Mouse (Mus musculus) G1E (cell line): ENCODE results near the gene Clic4. TPM values are rescaled to one million over a fixed set of nuclear protein-coding genes. Genes with fewer than 3 reads are reported as not detected.

Source experiments
- ATAC-seq: 2 replicates; pipeline ENCODE4 v1.8.0; 2016; ENCODE audit warnings: mild to moderate bottlenecking; ENCODE audit not compliant: insufficient number of reproducible peaks, poor library complexity, low FRiP score, severe bottlenecking; ENCODE audit errors: extremely low read depth
- DNase-seq: peaks from one replicate; pipeline ENCODE4 v3.0.0; 2012; ENCODE audit warnings: low spot score
- H3K27me3 ChIP-seq: 2 replicates; pipeline ENCODE4 v1.6.1; 2012; ENCODE audit warnings: mild to moderate bottlenecking, low read length, inconsistent platforms; ENCODE audit not compliant: insufficient read depth
- H3K36me3 ChIP-seq: replicated peaks from 2 replicates; pipeline ENCODE3; 2012; ENCODE audit warnings: mild to moderate bottlenecking, inconsistent platforms
- H3K4me1 ChIP-seq: 2 replicates; pipeline ENCODE4 v1.6.1; 2012; ENCODE audit warnings: low read depth, low read length, inconsistent platforms, mixed read lengths; ENCODE audit not compliant: insufficient read depth
- H3K4me3 ChIP-seq: 2 replicates; pipeline ENCODE4 v1.5.1; 2012; ENCODE audit warnings: low read depth, mild to moderate bottlenecking, inconsistent platforms, low read length, moderate library complexity, mixed read lengths
- H3K9me3 ChIP-seq: replicated peaks from 2 replicates; pipeline ENCODE4 v1.6.1; 2012; ENCODE audit warnings: inconsistent platforms
- CTCF ChIP-seq: IDR thresholded peaks from 2 replicates; pipeline ENCODE4 v1.5.1; 2012; ENCODE audit warnings: low read depth, low read length, inconsistent platforms, mixed read lengths
- GATA1 ChIP-seq: IDR thresholded peaks from 2 replicates; pipeline ENCODE4 v1.6.1; 2012; ENCODE audit warnings: borderline replicate concordance, low read length, inconsistent platforms, mixed read lengths
- GATA2 ChIP-seq: IDR thresholded peaks from 2 replicates; pipeline ENCODE4 v1.6.1; 2012; ENCODE audit warnings: low read depth, low read length, inconsistent platforms, borderline replicate concordance
- POLR2AphosphoS5 ChIP-seq: IDR thresholded peaks from 2 replicates; pipeline ENCODE4 v1.6.1; 2012; ENCODE audit warnings: low read depth, low read length, inconsistent platforms; ENCODE audit not compliant: insufficient replicate concordance
- TAL1 ChIP-seq: conservative IDR thresholded peaks from 2 replicates; pipeline ENCODE4 v1.6.1; 2012; ENCODE audit warnings: low read depth, low read length, inconsistent platforms, mixed read lengths
- polyA plus RNA-seq: library from polyadenylated mRNA; stranded (reverse); fragments of >175 nt; gene quantifications from 2 replicates; pipeline ENCODE4 v1.2.3, GENCODE M21; 2012
- total RNA-seq, 2 experiments: library from RNA; stranded (forward) in 1 of 2; stranded (reverse) in 1 of 2; fragments of 200-1000 nt in 1 of 2; fragments of >200 nt in 1 of 2; fragmentation: Nextera tagmentation in 1 of 2; gene quantifications; 2 replicates each; pipeline ENCODE4 v1.2.3; 2014 to 2017

The Clic4 gene
- total and polyA plus RNA-seq, 3 experiments: 38.1 to 176 (median 125) TPM

GRCm38 (mm10) chr4:135246866-135247756, 25.5 kb downstream of the Clic4 start:
- ATAC-seq: no peak
- Histone ChIP-seq H3K4me3 (no peak overlapping the region), H3K27me3 (no peaks in the 10 kb centered on the region), H3K4me1 (peaks cover 82% of the 10 kb centered on the region), H3K9me3 (peaks cover 8% of the 10 kb centered on the region), H3K36me3 (peaks cover 57% of the 10 kb centered on the region)
- no peak for DNase-seq
- TF ChIP-seq POLR2AphosphoS5 (no peak), GATA2 (no peak), GATA1 (no peak), TAL1 (no peak), CTCF (no peak)

- Histone ChIP-seq H3K9me3 (peaks cover 8% of the 10 kb centered on the region), H3K27me3 (no peaks in the 10 kb centered on the region), H3K36me3 (peaks cover 54% of the 10 kb centered on the region), H3K4me3 (no peak overlapping the region), H3K4me1 (peaks cover 87% of the 10 kb centered on the region)
- no peak for DNase-seq
- TF ChIP-seq POLR2AphosphoS5: no peak
- TF ChIP-seq GATA1: no peak
- TF ChIP-seq TAL1: no peak
- no peak for TF ChIP-seq GATA2
- no peak for TF ChIP-seq CTCF
- no peak for ATAC-seq
Observed at GRCm38 (mm10) chr4:135246444-135246843, 26.2 kb downstream of the Clic4 start.

GRCm38 (mm10) chr4:135245841-135246240, 26.8 kb downstream of the Clic4 start:
- Histone ChIP-seq H3K9me3 (peaks cover 8% of the 10 kb centered on the region), H3K27me3 (no peaks in the 10 kb centered on the region), H3K4me3 (no peak overlapping the region), H3K4me1 (peaks cover 86% of the 10 kb centered on the region), H3K36me3 (peaks cover 48% of the 10 kb centered on the region)
- DNase-seq (no peak), ATAC-seq (no peak)
- TF ChIP-seq GATA2 (no peak), GATA1 (no peak), POLR2AphosphoS5 (no peak), CTCF (no peak), TAL1 (no peak)

- Histone ChIP-seq H3K4me1 (peaks cover 94% of the 10 kb centered on the region), H3K27me3 (no peaks in the 10 kb centered on the region), H3K4me3 (no peak overlapping the region; the same call in 1 of the 2 replicates), H3K36me3 (peaks cover 42% of the 10 kb centered on the region), H3K9me3 (peaks cover 4% of the 10 kb centered on the region)
- TF ChIP-seq CTCF (peak; percentile 45; the same call in 1 of the 2 replicates), POLR2AphosphoS5 (no peak), GATA2 (no peak), GATA1 (no peak)
- DNase-seq (no peak), ATAC-seq (no peak; the same call in 1 of the 2 replicates)
Observed at GRCm38 (mm10) chr4:135244335-135244734, 28.3 kb downstream of the Clic4 start.

GRCm38 (mm10) chr4:135242913-135243541, 29.6 kb downstream of the Clic4 start:
- TF ChIP-seq TAL1 (peak; percentile 78), GATA2 (no peak), CTCF (no peak), GATA1 (no peak), POLR2AphosphoS5 (no peak)
- Histone ChIP-seq H3K27me3 (no peaks in the 10 kb centered on the region), H3K36me3 (peaks cover 45% of the 10 kb centered on the region), H3K4me3 (no peak overlapping the region; the same call in 1 of the 2 replicates), H3K9me3 (no peaks in the 10 kb centered on the region), H3K4me1 (peaks cover 94% of the 10 kb centered on the region)
- ATAC-seq (no peak), DNase-seq (no peak)

GRCm38 (mm10) chr4:135242383-135242782, 30.2 kb downstream of the Clic4 start:
- Histone ChIP-seq H3K4me1 (peaks cover 93% of the 10 kb centered on the region), H3K27me3 (no peaks in the 10 kb centered on the region), H3K36me3 (peaks cover 47% of the 10 kb centered on the region), H3K4me3 (no peak overlapping the region; the same call in 1 of the 2 replicates), H3K9me3 (no peaks in the 10 kb centered on the region)
- no peak for DNase-seq
- no peak for ATAC-seq
- TF ChIP-seq CTCF (no peak), TAL1 (no peak), GATA2 (no peak), POLR2AphosphoS5 (no peak)
